Mouse (Mus musculus) spleen, adult 18-20 months (tissue): Measurements from ENCODE around the gene Synm.

Experiments
- DNase-seq, 2 experiments: peaks; one replicate each; pipeline ENCODE4 v3.0.0; 2022; ENCODE audit warnings: mixed read lengths in 2 of 2

Gene Synm

DNA sequence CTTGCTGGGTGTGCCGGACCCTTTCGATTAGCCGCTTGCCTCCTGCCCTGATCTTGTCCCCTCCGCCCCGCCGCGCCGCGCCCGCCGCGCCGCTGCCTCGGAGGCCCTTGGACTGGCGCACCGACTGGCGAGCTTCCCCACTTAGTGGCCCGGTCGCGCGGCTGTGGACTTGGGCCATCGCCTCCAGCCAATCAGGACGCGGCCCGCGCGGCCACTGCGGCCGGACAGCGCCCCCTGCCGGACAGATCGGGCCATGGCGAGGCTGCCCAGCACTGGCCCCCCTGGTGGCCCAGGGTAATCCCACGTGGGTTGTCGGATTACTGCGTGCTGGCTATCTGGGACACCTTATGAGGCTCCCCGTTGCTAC, at the start of gene Synm:
Gene Synm (minus strand): TSS at position 114 of the 367 bp plus-strand sequence.
- DNase-seq, result peak; percentile 27 to 61

DNA sequence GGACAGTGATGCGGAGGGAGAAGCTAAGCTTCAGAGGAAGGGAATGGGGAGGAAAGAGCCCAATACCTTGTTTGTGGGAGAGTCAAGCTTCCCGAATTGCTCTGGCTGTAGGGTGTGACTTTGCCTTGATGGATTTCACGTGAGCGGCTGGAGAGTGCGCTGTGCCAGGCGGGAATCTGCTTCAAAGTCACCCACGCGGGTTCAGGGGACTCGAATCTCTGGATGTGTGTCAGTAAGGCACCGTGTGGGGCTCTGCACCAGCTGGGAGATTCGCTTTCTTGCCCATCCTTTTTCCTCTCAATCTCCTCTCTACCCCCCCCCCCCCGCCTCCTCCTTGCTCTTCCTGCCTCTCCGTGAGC, 44.3 kb upstream of the Synm start:
- DNase-seq, result no peak

GRCm38 (mm10) chr7:67803015-67803856, 43.7 kb upstream of the Synm start:
- DNase-seq, result peak; percentile 42 to 67

- no peak for DNase-seq
Measured at GRCm38 (mm10) chr7:67801022-67801421, 41.5 kb upstream of the Synm start.

GRCm38 (mm10) chr7:67800547-67800946, 41.0 kb upstream of the Synm start:
- DNase-seq, result no peak

DNA sequence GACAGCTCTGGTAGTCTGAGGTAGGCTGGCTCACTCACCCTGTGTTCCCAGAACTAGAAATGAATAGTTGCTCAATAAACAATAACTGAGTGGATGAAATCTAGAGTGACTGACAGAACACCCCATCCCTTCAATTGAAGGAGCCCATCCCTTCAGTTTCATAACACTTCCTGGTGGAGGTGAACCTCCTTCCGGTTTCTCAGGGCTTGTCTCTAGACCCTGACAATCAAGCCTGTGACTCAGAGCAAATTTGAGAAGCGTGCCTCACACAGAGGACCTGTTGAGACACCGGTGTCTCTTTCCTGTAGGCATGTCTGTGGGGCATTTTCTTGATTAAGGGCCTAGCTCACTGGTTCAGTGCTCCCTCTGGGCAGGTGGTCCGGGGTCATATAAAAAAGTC, 38.9 kb upstream of the Synm start:
- DNase-seq, result no peak

DNA sequence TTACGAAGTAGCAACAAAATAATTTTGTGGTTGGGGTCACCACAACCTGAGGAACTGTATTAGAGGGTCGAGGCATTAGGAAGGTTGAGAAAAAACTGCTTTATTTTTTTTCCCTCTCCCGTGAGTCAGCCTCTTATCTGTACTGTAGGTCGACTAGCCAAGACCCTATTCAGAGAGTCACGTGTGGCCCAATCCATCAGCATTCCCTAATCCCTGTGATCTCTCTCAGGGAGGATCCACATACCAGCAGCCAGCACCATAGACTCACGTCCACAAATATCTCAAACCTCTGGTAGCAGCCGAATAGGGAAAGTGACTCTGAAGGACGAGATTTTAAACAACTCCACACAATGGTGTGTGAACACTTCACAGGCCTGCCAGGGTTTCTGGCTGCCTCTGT, 37.5 kb upstream of the Synm start:
- no peak for DNase-seq

GRCm38 (mm10) chr7:67793449-67793848, 33.9 kb upstream of the Synm start:
- no peak for DNase-seq

DNA sequence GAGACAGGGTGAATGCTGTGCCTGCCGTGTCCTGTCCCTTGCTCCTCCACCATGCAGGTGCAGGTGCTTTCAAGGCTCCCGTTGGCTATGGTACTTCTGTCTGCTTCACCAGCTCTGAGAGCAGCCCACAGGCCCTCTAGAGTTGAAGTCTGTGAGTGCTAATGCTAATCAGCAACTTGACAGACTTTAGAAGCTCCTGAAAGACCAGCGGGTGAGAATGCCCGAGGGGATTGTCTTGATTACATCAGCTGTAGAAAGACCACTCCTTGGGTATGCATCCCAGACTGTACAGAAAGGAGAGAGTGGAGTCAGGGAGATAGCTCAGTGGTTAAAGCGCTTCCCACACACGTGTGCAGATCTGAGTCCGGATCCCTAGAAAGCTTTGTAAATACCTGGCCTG, 31.7 kb upstream of the Synm start:
- DNase-seq, result no peak

GRCm38 (mm10) chr7:67788713-67789112, 29.2 kb upstream of the Synm start:
- DNase-seq, result peak in 1 of 2 experiments; percentile 49

DNA sequence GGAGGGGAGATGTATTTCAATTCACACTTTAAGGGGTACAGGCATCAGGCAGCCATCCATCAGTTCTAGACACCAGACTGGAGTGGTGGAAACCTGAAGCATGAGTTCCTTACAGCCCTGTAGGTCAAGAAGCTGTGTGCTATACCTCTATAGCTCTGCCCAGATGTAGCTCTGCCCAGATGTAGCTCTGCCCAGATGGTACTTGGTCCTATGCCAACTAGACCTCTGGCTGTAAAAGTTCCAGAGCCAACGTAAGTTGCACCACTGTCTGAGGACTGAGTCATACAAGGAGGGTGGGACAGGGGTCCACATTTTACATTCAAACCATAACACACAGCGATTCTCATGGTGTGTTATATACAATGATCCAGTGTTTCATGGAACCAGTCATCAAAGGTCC, 28.3 kb upstream of the Synm start:
- DNase-seq, result no peak

DNA sequence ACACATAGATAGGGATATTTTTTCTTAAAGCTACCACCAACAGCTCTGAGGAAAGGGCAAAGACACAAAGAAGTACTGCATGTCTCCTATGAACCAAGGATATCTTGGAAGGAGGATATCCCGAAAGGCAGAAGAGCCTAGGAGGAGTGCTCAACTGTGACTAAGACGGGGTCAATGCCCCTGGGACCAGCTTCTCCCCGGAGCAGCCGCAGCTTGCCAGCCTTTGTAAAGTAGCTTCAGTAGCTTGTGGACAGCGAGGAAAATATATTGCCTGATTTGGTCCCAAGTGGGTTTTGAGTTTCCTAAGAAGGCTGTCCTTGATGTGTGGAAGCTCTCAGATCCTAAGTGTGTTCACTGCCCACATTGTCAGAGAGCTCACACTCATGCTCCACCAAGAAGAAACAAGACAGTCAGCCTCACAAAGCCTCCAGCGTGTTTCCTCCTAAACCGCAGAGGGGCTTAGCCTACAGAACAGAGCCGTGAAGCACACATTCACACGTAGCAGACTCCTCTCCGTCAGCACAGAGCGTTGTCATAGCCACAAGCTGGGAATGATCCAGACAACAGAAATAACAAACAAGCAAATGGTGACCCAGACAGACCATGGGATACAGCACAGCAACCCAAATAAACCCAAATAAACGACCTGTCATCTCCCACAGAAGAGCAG, 17.2 kb upstream of the Synm start:
- DNase-seq, result no peak

GRCm38 (mm10) chr7:67775623-67776022, 16.1 kb upstream of the Synm start:
- no peak for DNase-seq

DNA sequence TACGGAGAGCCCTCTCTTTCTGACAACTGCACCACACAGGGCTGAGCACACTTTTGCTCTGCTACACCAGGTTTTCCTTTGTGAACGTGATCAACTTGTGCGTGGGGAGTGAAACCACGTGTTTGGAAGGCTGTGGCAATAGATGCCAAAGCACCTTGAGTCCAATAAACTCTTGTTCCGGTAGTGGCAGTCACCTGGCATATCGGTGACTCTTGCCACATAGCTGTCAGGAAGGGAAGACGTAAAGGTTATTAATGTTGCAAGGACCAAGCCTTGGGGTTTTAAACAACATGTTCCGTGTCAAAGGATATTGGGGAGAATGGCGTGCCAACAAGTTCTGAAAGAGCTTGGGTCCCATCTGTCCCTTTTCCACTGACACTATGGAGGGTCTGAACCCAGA, 12.7 kb upstream of the Synm start:
- DNase-seq, result no peak

DNA sequence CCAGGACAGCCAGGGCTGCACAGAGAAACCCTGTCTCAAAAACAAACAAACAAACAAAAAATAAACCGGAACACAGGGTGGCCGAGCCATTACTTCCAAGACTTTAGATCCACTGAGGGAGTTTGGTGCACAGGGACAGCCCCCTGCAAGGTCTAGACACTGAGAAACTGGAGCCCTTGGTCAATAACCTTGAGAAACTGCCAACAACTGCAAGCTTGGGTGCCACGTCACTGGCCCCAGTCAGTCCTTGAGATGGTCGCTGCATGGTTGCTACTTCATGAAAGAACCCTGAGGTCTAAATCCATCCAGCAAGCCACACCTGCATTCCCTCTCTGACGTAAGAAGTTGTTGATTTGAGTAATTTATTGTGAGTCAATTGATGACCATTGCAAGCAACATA, 9.9 kb upstream of the Synm start:
- DNase-seq, result no peak

GRCm38 (mm10) chr7:67768125-67768524, 8.6 kb upstream of the Synm start:
- no peak for DNase-seq

- no peak for DNase-seq
Measured at GRCm38 (mm10) chr7:67763625-67764024, 4.1 kb upstream of the Synm start.

DNA sequence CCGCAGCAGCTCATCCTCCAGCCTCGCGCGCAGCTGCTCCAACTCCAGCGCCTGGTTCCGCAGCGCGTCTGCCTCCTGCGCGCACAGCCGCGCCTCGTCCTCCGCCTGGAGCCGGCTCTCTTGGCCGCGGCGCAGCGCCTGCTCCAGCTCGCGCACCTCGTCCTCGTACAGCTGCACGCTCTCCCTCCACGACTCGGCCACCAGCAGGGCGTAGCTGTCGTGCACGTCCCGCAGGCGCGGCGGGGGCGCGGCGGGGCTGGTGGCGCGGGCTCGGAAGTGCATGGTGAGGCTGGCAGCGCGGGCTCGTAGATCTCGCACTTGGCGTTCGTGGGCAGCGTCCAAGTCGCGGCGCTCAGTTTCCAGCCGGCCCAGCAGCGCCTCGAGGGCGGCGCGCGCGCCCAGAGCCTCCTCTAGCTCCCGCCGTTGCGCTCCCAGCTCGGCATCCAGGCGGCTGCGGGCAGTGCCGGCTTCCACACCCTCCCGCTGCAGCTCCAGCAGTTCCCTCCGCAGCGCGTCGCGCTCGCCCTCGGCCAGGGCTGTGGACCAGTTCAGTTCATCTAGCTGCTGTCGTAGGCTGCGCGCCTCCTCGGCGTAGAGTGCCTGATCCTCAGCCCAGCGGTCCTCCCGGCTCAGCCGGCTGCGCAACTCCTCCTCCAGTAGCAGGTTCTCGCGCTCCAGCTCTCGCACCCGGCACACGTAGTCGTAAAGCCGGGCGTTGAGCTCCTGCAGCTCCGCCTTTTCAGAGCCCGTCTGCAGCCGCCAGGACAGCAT, 499 bp downstream of the Synm start:
- DNase-seq, result no peak

- DNase-seq, result no peak
Measured at GRCm38 (mm10) chr7:67758506-67758857, 1.1 kb downstream of the Synm start.

DNA sequence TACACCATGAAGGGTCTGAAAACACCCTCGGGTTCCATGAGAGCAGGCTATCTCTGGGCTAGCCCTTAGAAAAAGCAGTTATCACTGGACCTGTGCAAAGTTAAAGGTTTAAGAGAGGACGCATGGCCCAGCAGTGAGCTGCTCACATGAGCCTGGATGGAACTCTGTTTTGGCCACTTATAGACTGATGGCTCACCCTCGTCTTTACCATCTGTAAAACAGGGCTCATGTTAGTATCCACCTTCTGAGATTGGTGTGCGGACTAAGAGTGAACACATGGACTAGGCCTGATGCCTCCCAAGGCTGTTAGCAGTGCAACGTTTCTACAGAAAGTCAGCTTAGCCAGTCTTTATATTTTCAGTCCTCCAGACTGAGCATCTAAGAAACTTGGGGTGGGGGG, 2.9 kb downstream of the Synm start:
- DNase-seq, result no peak

- no peak for DNase-seq
Measured at GRCm38 (mm10) chr7:67755366-67755765, 4.2 kb downstream of the Synm start.

DNA sequence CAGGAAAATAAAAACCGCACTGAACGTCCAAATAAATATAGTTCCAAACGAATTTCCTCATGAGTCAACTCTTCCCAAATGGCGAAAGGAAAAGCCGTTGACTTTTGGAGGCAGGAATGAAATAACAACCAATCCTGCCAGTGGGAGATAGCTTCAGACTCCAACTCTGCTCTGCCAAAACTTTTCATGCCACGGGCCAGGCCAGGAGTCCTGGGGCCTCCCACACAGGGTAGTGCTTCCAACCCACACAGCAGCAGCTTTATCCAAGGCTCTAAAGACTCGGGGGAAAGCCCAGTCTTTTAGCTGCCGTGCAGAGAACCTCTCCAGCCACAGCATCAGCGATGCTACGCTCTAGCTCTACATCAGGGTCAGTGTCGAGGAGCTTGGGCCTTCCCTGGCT, 4.9 kb downstream of the Synm start:
- no peak for DNase-seq

DNA sequence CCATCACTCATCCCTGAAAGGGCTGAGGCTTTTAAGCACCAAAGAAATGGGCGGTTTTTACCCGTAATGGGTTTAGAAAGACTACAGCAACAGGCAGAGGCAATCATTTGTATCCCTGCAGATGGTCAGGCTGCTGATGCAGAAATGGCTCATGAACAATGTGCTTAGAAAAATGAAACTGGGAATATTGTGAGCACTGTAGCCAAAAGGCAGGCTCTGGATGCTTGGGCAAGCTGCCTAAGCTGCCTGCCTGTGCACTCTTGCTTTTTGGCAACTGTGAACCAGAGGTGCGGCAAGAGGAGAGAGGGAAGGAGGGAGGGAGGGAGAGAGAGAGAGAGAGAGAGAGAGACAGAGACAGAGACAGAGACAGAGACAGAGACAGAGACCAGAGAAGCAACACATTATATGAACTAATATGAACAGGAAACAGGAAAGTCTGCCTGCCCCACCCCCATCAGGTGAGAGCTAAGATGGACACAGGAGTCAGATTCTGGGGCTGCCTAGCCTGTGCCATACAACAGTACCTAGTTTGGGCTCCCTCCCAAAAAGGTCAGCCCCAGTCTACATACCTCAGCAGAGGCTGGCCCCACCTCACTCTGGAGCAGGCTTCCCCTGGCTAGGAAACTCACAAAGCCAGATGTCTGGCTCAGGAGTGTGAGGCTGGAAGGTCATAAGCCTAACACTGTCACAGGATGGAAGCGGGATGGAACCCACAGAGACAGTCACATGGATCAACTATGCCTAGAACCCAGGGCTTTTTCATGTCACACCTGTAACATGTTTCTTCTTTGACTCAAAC, 9.9 kb downstream of the Synm start:
- no peak for DNase-seq
